9 mouse cellular contexts compared by ENCODE assay signal in genomic region chr11:53430300-53430669, GRCm38 (mm10). TPM values are rescaled to one million over a fixed set of nuclear protein-coding genes. Genes with fewer than 3 reads are reported as not detected.
DNase-seq lines count a peak whose midpoint lies in the region; ATAC-seq and TF ChIP-seq lines count a peak whose summit lies in the region.
"Had no signal": no experiment of that assay in that cellular context is flagged by ENCODE, and none has a peak within 500 bp of the region (broad histone marks: within the 10 kb centered on the region; RNA-seq: fewer than 3 reads in every experiment).

No protein-coding gene starts in this region.

- peak overlapping the region; percentile 97 for H3K9ac ChIP-seq in heart, embryonic 16.5 days (ENCODE audit: low read length)
- H3K9ac ChIP-seq in liver, embryonic 12.5 days, result peak overlapping the region; percentile 87
- peak overlapping the region; percentile 72 for H3K9ac ChIP-seq in stomach, embryonic 15.5 days

- peak; percentile 43 for ATAC-seq in heart, embryonic 16.5 days (replicated peaks; ENCODE audit: extremely low read depth, insufficient read depth, low FRiP score)
- ATAC-seq in G1E (ENCODE audit: extremely low read depth, insufficient number of reproducible peaks, low FRiP score, poor library complexity, severe bottlenecking), result no peak
- ATAC-seq in liver, embryonic 12.5 days, result peak; percentile 39
- ATAC-seq in stomach, embryonic 15.5 days (ENCODE audit: insufficient read depth, low FRiP score, low read depth), result peak; percentile 8; the same call in 1 of the 2 replicates

- H3K9me3 ChIP-seq in heart, embryonic 16.5 days (replicated peaks; ENCODE audit: control insufficient read depth, low read length), result no peaks in the 10 kb centered on the region
- no peaks in the 10 kb centered on the region for H3K9me3 ChIP-seq in G1E (replicated peaks)
- H3K9me3 ChIP-seq in forebrain, embryonic 10.5 days, result no peaks in the 10 kb centered on the region
- H3K9me3 ChIP-seq in liver, embryonic 12.5 days (replicated peaks), result no peaks in the 10 kb centered on the region
- H3K9me3 ChIP-seq in stomach, embryonic 15.5 days, result no peaks in the 10 kb centered on the region

- WGBS in heart, embryonic 16.5 days, result under 1% methylated on average over 34 of the region's 34 CpGs
- under 1% methylated on average over 34 of the region's 34 CpGs for WGBS in forebrain, embryonic 10.5 days
- WGBS in liver, embryonic 12.5 days (ENCODE audit: insufficient replicate concordance), result under 1% methylated on average over 34 of the region's 34 CpGs
- under 1% methylated on average over 34 of the region's 34 CpGs for WGBS in stomach, embryonic 15.5 days

- peak overlapping the region; percentile 94 for H3K27ac ChIP-seq in heart, embryonic 16.5 days (ENCODE audit: low read length)
- H3K27ac ChIP-seq in forebrain, embryonic 10.5 days, result peak overlapping the region; percentile 89
- peak overlapping the region; percentile 90 for H3K27ac ChIP-seq in liver, embryonic 12.5 days
- peak overlapping the region; percentile 67 for H3K27ac ChIP-seq in stomach, embryonic 15.5 days

- peaks cover 9% of the 10 kb centered on the region for H3K36me3 ChIP-seq in heart, embryonic 16.5 days (ENCODE audit: control insufficient read depth, insufficient read depth)
- peaks cover 41% of the 10 kb centered on the region for H3K36me3 ChIP-seq in G1E (replicated peaks)
- peaks cover 26% of the 10 kb centered on the region for H3K36me3 ChIP-seq in forebrain, embryonic 10.5 days (replicated peaks)
- peaks cover 23% of the 10 kb centered on the region for H3K36me3 ChIP-seq in liver, embryonic 12.5 days
- H3K36me3 ChIP-seq in stomach, embryonic 15.5 days, result peaks cover 7% of the 10 kb centered on the region; the same call in 1 of the 2 replicates

- peak overlapping the region; percentile 89 for H3K4me2 ChIP-seq in heart, embryonic 16.5 days (ENCODE audit: low read depth, low read length)
- peak overlapping the region; percentile 90 for H3K4me2 ChIP-seq in liver, embryonic 12.5 days
- peak overlapping the region; percentile 70 for H3K4me2 ChIP-seq in stomach, embryonic 15.5 days

- no peak for TF ChIP-seq CTCF in G1E (IDR thresholded peaks at IDR 0.05; ENCODE audit: low read depth, low read length)

- H3K4me3 ChIP-seq in heart, embryonic 16.5 days (ENCODE audit: low read length), result peak overlapping the region; percentile 96
- H3K4me3 ChIP-seq in G1E (ENCODE audit: low read depth, low read length), result peak overlapping the region; percentile 86
- H3K4me3 ChIP-seq in forebrain, embryonic 10.5 days, result peak overlapping the region; percentile 96
- peak overlapping the region; percentile 99 for H3K4me3 ChIP-seq in liver, embryonic 12.5 days
- H3K4me3 ChIP-seq in stomach, embryonic 15.5 days (replicated peaks), result peak overlapping the region; percentile 80

- no peak for DNase-seq in heart, postnatal 4 days
- DNase-seq in G1E (ENCODE audit: low spot score), result no peak
- DNase-seq in forebrain, embryonic 10.5 days (ENCODE audit: extremely low spot score, low spot score), result peak; percentile 25
- DNase-seq in kidney, adult 11 months, result no peak
- no peak for DNase-seq in thymus, postnatal 10 days (ENCODE audit: low spot score in 2 of 2)

- H3K4me1 ChIP-seq in heart, embryonic 16.5 days (ENCODE audit: control insufficient read depth, insufficient read depth, low read length), result peaks cover 13% of the 10 kb centered on the region
- H3K4me1 ChIP-seq in G1E (ENCODE audit: insufficient read depth, low read depth, low read length), result peaks cover 46% of the 10 kb centered on the region
- H3K4me1 ChIP-seq in forebrain, embryonic 10.5 days, result peaks cover 20% of the 10 kb centered on the region
- H3K4me1 ChIP-seq in liver, embryonic 12.5 days, result peaks cover 45% of the 10 kb centered on the region
- H3K4me1 ChIP-seq in stomach, embryonic 15.5 days, result peaks cover 8% of the 10 kb centered on the region; the same call in 1 of the 2 replicates

- no peaks in the 10 kb centered on the region for H3K27me3 ChIP-seq in heart, embryonic 16.5 days (ENCODE audit: control insufficient read depth, insufficient read depth, low read length)
- peaks cover 2% of the 10 kb centered on the region; the same call in 1 of the 2 replicates for H3K27me3 ChIP-seq in G1E (ENCODE audit: insufficient read depth, low read length)
- H3K27me3 ChIP-seq in forebrain, embryonic 10.5 days (ENCODE audit: poor library complexity, severe bottlenecking), result no peaks in the 10 kb centered on the region
- no peaks in the 10 kb centered on the region for H3K27me3 ChIP-seq in liver, embryonic 12.5 days (replicated peaks)
- no peaks in the 10 kb centered on the region for H3K27me3 ChIP-seq in stomach, embryonic 15.5 days (replicated peaks)

RNA-seq across cellular contexts. Expression of gene Uqcrq, which starts 0.3 kb away (rescaled TPM):
- polyA plus RNA-seq in heart, embryonic 16.5 days (2015; fragmentation: Nextera tagmentation; extraction: Ambion mirVana), result 1,391 and 1,425 TPM in 2 replicates
- 1,000 to 10,000 TPM; 1,656 to 1,792 TPM for total RNA-seq in heart, postnatal 4 days (2021)
- 63.3 and 67.6 TPM in 2 replicates for total RNA-seq in G1E (2014; fragmentation: Nextera tagmentation)
- total RNA-seq in G1E (2017), result 25.6 and 30.4 TPM in 2 replicates
- 167 and 193 TPM in 2 replicates for polyA plus RNA-seq in G1E (2012)
- 590 and 612 TPM in 2 replicates for polyA plus RNA-seq in forebrain, embryonic 10.5 days (2016; fragmentation: Nextera tagmentation; extraction: Ambion mirVana)
- 641 and 664 TPM in 2 replicates for polyA plus RNA-seq in liver, embryonic 12.5 days (2016; fragmentation: Nextera tagmentation; extraction: Ambion mirVana)
- polyA plus RNA-seq in stomach, embryonic 15.5 days (2015; fragmentation: Nextera tagmentation; extraction: Ambion mirVana), result 612 and 619 TPM in 2 replicates

RNA-seq across cellular contexts. Expression of gene Gdf9, which starts 0.5 kb away (rescaled TPM):
- 1.2 and 1.6 TPM in 2 replicates for polyA plus RNA-seq in heart, embryonic 16.5 days (2015; fragmentation: Nextera tagmentation; extraction: Ambion mirVana)
- total RNA-seq in heart, postnatal 4 days (2021), result under 1 TPM in 1 of 2 experiments, not detected in 1; 0.25 TPM
- 1.8 TPM in 1 of 2 replicates, not detected in the other for total RNA-seq in G1E (2014; fragmentation: Nextera tagmentation)
- 0.38 and 1.2 TPM in 2 replicates for total RNA-seq in G1E (2017)
- polyA plus RNA-seq in G1E (2012), result 0.10 TPM in 1 of 2 replicates, not detected in the other
- polyA plus RNA-seq in forebrain, embryonic 10.5 days (2016; fragmentation: Nextera tagmentation; extraction: Ambion mirVana), result 1.1 and 2.0 TPM in 2 replicates
- 0.21 and 0.33 TPM in 2 replicates for polyA plus RNA-seq in liver, embryonic 12.5 days (2016; fragmentation: Nextera tagmentation; extraction: Ambion mirVana)
- 1.2 and 1.3 TPM in 2 replicates for polyA plus RNA-seq in stomach, embryonic 15.5 days (2015; fragmentation: Nextera tagmentation; extraction: Ambion mirVana)

RNA-seq across cellular contexts. Expression of gene Leap2, which starts 7.3 kb away (rescaled TPM):
- 0.39 TPM in 1 of 2 replicates, not detected in the other for polyA plus RNA-seq in heart, embryonic 16.5 days (2015; fragmentation: Nextera tagmentation; extraction: Ambion mirVana)
- not detected for total RNA-seq in heart, postnatal 4 days (2021)
- total RNA-seq in G1E (2014; fragmentation: Nextera tagmentation), result not detected in 2 replicates
- total RNA-seq in G1E (2017), result not detected in 2 replicates
- polyA plus RNA-seq in G1E (2012), result not detected in 2 replicates
- polyA plus RNA-seq in forebrain, embryonic 10.5 days (2016; fragmentation: Nextera tagmentation; extraction: Ambion mirVana), result 0.32 TPM in 1 of 2 replicates, not detected in the other
- polyA plus RNA-seq in liver, embryonic 12.5 days (2016; fragmentation: Nextera tagmentation; extraction: Ambion mirVana), result 5.3 and 5.4 TPM in 2 replicates
- 1.5 and 4.1 TPM in 2 replicates for polyA plus RNA-seq in stomach, embryonic 15.5 days (2015; fragmentation: Nextera tagmentation; extraction: Ambion mirVana)
- total RNA-seq: adrenal gland, adult 18-20 months had no signal

RNA-seq across cellular contexts. Expression of gene Gm10447, which starts 26.6 kb away (rescaled TPM):
- polyA plus RNA-seq in heart, embryonic 16.5 days (2015; fragmentation: Nextera tagmentation; extraction: Ambion mirVana), result 0.06 and 0.09 TPM in 2 replicates
- total RNA-seq in heart, postnatal 4 days (2021), result not detected
- total RNA-seq in G1E (2014; fragmentation: Nextera tagmentation) (not detected in 2 replicates), G1E (2017) (not detected in 2 replicates)
- polyA plus RNA-seq in G1E (2012), result not detected in 2 replicates
- polyA plus RNA-seq in forebrain, embryonic 10.5 days (2016; fragmentation: Nextera tagmentation; extraction: Ambion mirVana), result not detected in 2 replicates
- polyA plus RNA-seq in liver, embryonic 12.5 days (2016; fragmentation: Nextera tagmentation; extraction: Ambion mirVana), result 0.05 and 0.10 TPM in 2 replicates
- polyA plus RNA-seq in stomach, embryonic 15.5 days (2015; fragmentation: Nextera tagmentation; extraction: Ambion mirVana), result 0.14 and 0.19 TPM in 2 replicates

RNA-seq across cellular contexts. Expression of gene Shroom1, which starts 26.7 kb away (rescaled TPM):
- polyA plus RNA-seq in heart, embryonic 16.5 days (2015; fragmentation: Nextera tagmentation; extraction: Ambion mirVana), result 1.3 and 1.8 TPM in 2 replicates
- 1 to 10 TPM in 1 of 2 experiments, under 1 TPM in 1; 0.93 to 1.1 TPM for total RNA-seq in heart, postnatal 4 days (2021)
- total RNA-seq in G1E (2014; fragmentation: Nextera tagmentation), result not detected in 2 replicates
- total RNA-seq in G1E (2017), result 0.11 TPM in 1 of 2 replicates, not detected in the other
- not detected in 2 replicates for polyA plus RNA-seq in G1E (2012)
- 1.2 and 1.7 TPM in 2 replicates for polyA plus RNA-seq in forebrain, embryonic 10.5 days (2016; fragmentation: Nextera tagmentation; extraction: Ambion mirVana)
- polyA plus RNA-seq in liver, embryonic 12.5 days (2016; fragmentation: Nextera tagmentation; extraction: Ambion mirVana), result 1.9 and 2.0 TPM in 2 replicates
- polyA plus RNA-seq in stomach, embryonic 15.5 days (2015; fragmentation: Nextera tagmentation; extraction: Ambion mirVana), result 1.3 and 1.6 TPM in 2 replicates
